Mouse (Mus musculus) lung, postnatal 0 days (tissue): ENCODE results near the gene Srpk2.

ENCODE experiments used
- CTCF ChIP-seq: IDR thresholded peaks from 2 replicates; pipeline ENCODE4 v1.5.1; 2016; ENCODE audit warnings: antibody characterized with exemption, mild to moderate bottlenecking
- EP300 ChIP-seq: IDR thresholded peaks from 2 replicates; pipeline ENCODE4 v1.6.1; 2016; ENCODE audit warnings: antibody characterized with exemption, mild to moderate bottlenecking, control low read depth

- TF ChIP-seq CTCF (no peak), EP300 (no peak)
Observed at GRCm38 (mm10) chr5:23711244-23711643, 26.8 kb upstream of the Srpk2 start.
